Mouse (Mus musculus) lung, postnatal 0 days (tissue): ENCODE measurements around the gene Tfip11.

ENCODE experiments used
- CTCF ChIP-seq: IDR thresholded peaks from 2 replicates; pipeline ENCODE4 v1.5.1; 2016; ENCODE audit warnings: antibody characterized with exemption, mild to moderate bottlenecking
- EP300 ChIP-seq: IDR thresholded peaks from 2 replicates; pipeline ENCODE4 v1.6.1; 2016; ENCODE audit warnings: antibody characterized with exemption, mild to moderate bottlenecking, control low read depth

DNA sequence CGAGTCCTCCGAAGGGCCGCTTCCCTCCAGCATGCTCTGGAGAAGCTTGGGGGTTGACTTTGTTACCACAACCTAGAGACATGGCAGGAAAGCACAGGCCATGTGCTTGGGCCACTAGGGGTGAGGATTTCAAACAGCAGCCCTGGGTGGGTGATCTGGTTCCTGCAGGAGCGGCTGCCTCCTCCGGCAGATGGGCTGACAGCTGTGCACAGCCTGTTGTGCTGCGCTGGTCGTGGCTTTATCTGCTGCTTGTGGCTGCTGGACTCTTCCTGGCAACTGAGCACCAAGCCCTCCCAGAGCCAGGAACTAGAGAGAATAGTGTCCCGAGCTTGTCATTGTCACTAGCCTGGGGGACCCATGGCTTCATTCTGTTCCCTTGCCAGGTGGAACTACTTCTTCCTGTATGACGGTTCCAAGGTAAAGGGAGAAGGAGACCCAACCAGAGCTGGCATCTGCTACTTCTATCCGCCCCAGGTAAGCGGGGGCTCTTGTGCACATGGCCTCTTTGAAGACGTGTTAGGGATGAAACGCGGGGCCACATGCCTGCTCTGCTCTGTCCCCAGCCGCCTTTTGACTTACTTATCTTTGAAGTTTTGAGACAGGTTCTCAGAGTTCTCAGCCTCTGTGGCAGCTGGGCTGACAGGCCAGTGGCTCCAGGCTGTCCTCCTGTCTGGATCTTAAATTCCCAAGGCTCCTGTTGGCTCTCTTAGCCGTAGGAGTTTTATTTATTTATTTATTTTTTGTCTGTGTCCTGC lies 20.2 kb downstream of the Tfip11 start:
- no peak for TF ChIP-seq CTCF
- no peak for TF ChIP-seq EP300
